Mouse (Mus musculus) bone marrow, adult 2 months (tissue): ENCODE measurements at regions not wholly inside any gene's neighbourhood (a gene's known extent, or its start where the extent isn't known, plus 50 kb on each side); places are given as distances from the start of the nearest gene placed in this dataset.

Experiments
- CTCF ChIP-seq: fragments of 200-500 bp; IDR thresholded peaks from 2 replicates; pipeline ENCODE4 v1.5.1; 2011; ENCODE audit warnings: low read length, control low read depth; ENCODE audit not compliant: control insufficient read depth, insufficient read depth
- POLR2A ChIP-seq: fragments of 200-500 bp; IDR thresholded peaks from 2 replicates; pipeline ENCODE4 v1.6.1; 2011; ENCODE audit warnings: low read depth, mild to moderate bottlenecking, control low read depth, low read length, borderline replicate concordance; ENCODE audit not compliant: control insufficient read depth

- no peak for TF ChIP-seq POLR2A
- no peak for TF ChIP-seq CTCF
Measured at GRCm38 (mm10) chr4:124015323-124015722, 97.5 kb upstream of the 4930535I16Rik start.
